Mouse (Mus musculus): ENCODE data around the gene Ninj1. TPM values are rescaled to one million over a fixed set of nuclear protein-coding genes. Genes with fewer than 3 reads are reported as not detected.
A peak's percentile ranks its signal among the peaks of the same experiment; 100 is the strongest.

Ninj1 gene
- polyA plus RNA-seq, 1 experiment from 2014 or later = 21.2 TPM

GRCm38 (mm10) chr13:49154028-49154427 lies 33.3 kb upstream of the Ninj1 start:
- Histone ChIP-seq H3K4me2 (no peak overlapping the region), H3K4me1 (no peaks in the 10 kb centered on the region), H3K9ac (no peak overlapping the region), H3K9me3 (no peaks in the 10 kb centered on the region), H3K27ac (no peak overlapping the region), H3K36me3 (replicated peaks) (no peaks in the 10 kb centered on the region), H3K27me3 (replicated peaks) (no peaks in the 10 kb centered on the region), H3K4me3 (no peak overlapping the region)
- no peak for ATAC-seq (replicated peaks)
- 84% methylated on average over 10 of the region's 10 CpGs for WGBS

GRCm38 (mm10) chr13:49154621-49155020 lies 32.7 kb upstream of the Ninj1 start:
- H3K4me2 ChIP-seq = no peak overlapping the region
- no peak overlapping the region for H3K9ac ChIP-seq
- H3K36me3 ChIP-seq (replicated peaks) = no peaks in the 10 kb centered on the region
- no peak overlapping the region for H3K4me3 ChIP-seq
- H3K27me3 ChIP-seq (replicated peaks) = no peaks in the 10 kb centered on the region
- no peak overlapping the region for H3K27ac ChIP-seq
- no peaks in the 10 kb centered on the region for H3K4me1 ChIP-seq
- ATAC-seq (replicated peaks) = no peak
- WGBS = 56% methylated on average over 7 of the region's 7 CpGs
- no peaks in the 10 kb centered on the region for H3K9me3 ChIP-seq

- Histone ChIP-seq H3K36me3 (replicated peaks) (no peaks in the 10 kb centered on the region), H3K4me2 (no peak overlapping the region), H3K27ac (no peak overlapping the region), H3K27me3 (replicated peaks) (no peaks in the 10 kb centered on the region), H3K4me1 (no peaks in the 10 kb centered on the region), H3K4me3 (no peak overlapping the region), H3K9ac (no peak overlapping the region), H3K9me3 (no peaks in the 10 kb centered on the region)
- 76% methylated on average over 4 of the region's 4 CpGs for WGBS
- no peak for ATAC-seq (replicated peaks)
Observed at GRCm38 (mm10) chr13:49156645-49157044, 30.6 kb upstream of the Ninj1 start.

GRCm38 (mm10) chr13:49158040-49158713 lies 29.1 kb upstream of the Ninj1 start:
- Histone ChIP-seq H3K4me3 (no peak overlapping the region), H3K4me1 (no peaks in the 10 kb centered on the region), H3K27ac (no peak overlapping the region), H3K9me3 (no peaks in the 10 kb centered on the region), H3K27me3 (replicated peaks) (no peaks in the 10 kb centered on the region), H3K36me3 (replicated peaks) (no peaks in the 10 kb centered on the region), H3K9ac (no peak overlapping the region), H3K4me2 (no peak overlapping the region)
- no peak for ATAC-seq (replicated peaks)
- WGBS = 82% methylated on average over 10 of the region's 10 CpGs

GRCm38 (mm10) chr13:49161236-49161635 lies 26.0 kb upstream of the Ninj1 start:
- no peaks in the 10 kb centered on the region for H3K36me3 ChIP-seq (replicated peaks)
- no peak overlapping the region for H3K4me2 ChIP-seq
- no peak overlapping the region for H3K27ac ChIP-seq
- H3K9ac ChIP-seq = no peak overlapping the region
- WGBS = 61% methylated on average over 2 of the region's 2 CpGs
- H3K9me3 ChIP-seq = no peaks in the 10 kb centered on the region
- ATAC-seq (replicated peaks) = no peak
- H3K27me3 ChIP-seq (replicated peaks) = no peaks in the 10 kb centered on the region
- no peaks in the 10 kb centered on the region for H3K4me1 ChIP-seq
- no peak overlapping the region for H3K4me3 ChIP-seq

GRCm38 (mm10) chr13:49162722-49163121 lies 24.6 kb upstream of the Ninj1 start:
- Histone ChIP-seq H3K36me3 (replicated peaks) (no peaks in the 10 kb centered on the region), H3K4me3 (no peak overlapping the region), H3K9me3 (no peaks in the 10 kb centered on the region), H3K9ac (no peak overlapping the region), H3K27me3 (replicated peaks) (no peaks in the 10 kb centered on the region), H3K27ac (no peak overlapping the region), H3K4me1 (no peaks in the 10 kb centered on the region), H3K4me2 (no peak overlapping the region)
- no peak for ATAC-seq (replicated peaks)
- whole genome bisulfite sequencing = 69% methylated on average over 4 of the region's 4 CpGs

GRCm38 (mm10) chr13:49163645-49164044 lies 23.6 kb upstream of the Ninj1 start:
- H3K27me3 ChIP-seq (replicated peaks) = no peaks in the 10 kb centered on the region
- no peaks in the 10 kb centered on the region for H3K36me3 ChIP-seq (replicated peaks)
- no peaks in the 10 kb centered on the region for H3K4me1 ChIP-seq
- H3K27ac ChIP-seq = no peak overlapping the region
- no peak overlapping the region for H3K4me3 ChIP-seq
- no peaks in the 10 kb centered on the region for H3K9me3 ChIP-seq
- WGBS = 84% methylated on average over 7 of the region's 7 CpGs
- H3K4me2 ChIP-seq = no peak overlapping the region
- ATAC-seq (replicated peaks) = no peak
- H3K9ac ChIP-seq = no peak overlapping the region

GRCm38 (mm10) chr13:49167081-49167480 lies 20.2 kb upstream of the Ninj1 start:
- H3K36me3 ChIP-seq (replicated peaks) = no peaks in the 10 kb centered on the region
- H3K27ac ChIP-seq = no peak overlapping the region
- no peak for ATAC-seq (replicated peaks)
- no peaks in the 10 kb centered on the region for H3K9me3 ChIP-seq
- no peak overlapping the region for H3K4me3 ChIP-seq
- H3K4me1 ChIP-seq = no peaks in the 10 kb centered on the region
- no peak overlapping the region for H3K9ac ChIP-seq
- no peak overlapping the region for H3K4me2 ChIP-seq
- no peaks in the 10 kb centered on the region for H3K27me3 ChIP-seq (replicated peaks)
- WGBS = 82% methylated on average over 9 of the region's 9 CpGs

- H3K4me2 ChIP-seq = no peak overlapping the region
- no peak overlapping the region for H3K4me3 ChIP-seq
- ATAC-seq (replicated peaks) = 0 out of 2 replicates have a peak, but pooled peaks have one; percentile 20
- whole genome bisulfite sequencing = 18% methylated on average over 17 of the region's 17 CpGs
- H3K27me3 ChIP-seq (replicated peaks) = no peaks in the 10 kb centered on the region
- no peaks in the 10 kb centered on the region for H3K36me3 ChIP-seq (replicated peaks)
- H3K4me1 ChIP-seq = no peaks in the 10 kb centered on the region
- no peaks in the 10 kb centered on the region for H3K9me3 ChIP-seq
- no peak overlapping the region for H3K27ac ChIP-seq
- H3K9ac ChIP-seq = no peak overlapping the region
Observed at GRCm38 (mm10) chr13:49169448-49170207, 17.7 kb upstream of the Ninj1 start.

GRCm38 (mm10) chr13:49170623-49171022 lies 16.7 kb upstream of the Ninj1 start:
- Histone ChIP-seq H3K9me3 (no peaks in the 10 kb centered on the region), H3K4me3 (no peak overlapping the region), H3K4me1 (no peaks in the 10 kb centered on the region), H3K27ac (no peak overlapping the region), H3K4me2 (no peak overlapping the region), H3K9ac (no peak overlapping the region), H3K36me3 (replicated peaks) (no peaks in the 10 kb centered on the region), H3K27me3 (replicated peaks) (no peaks in the 10 kb centered on the region)
- 94% methylated on average over 11 of the region's 11 CpGs for WGBS
- no peak for ATAC-seq (replicated peaks)

- ATAC-seq (replicated peaks) = no peak
- no peaks in the 10 kb centered on the region for H3K27me3 ChIP-seq (replicated peaks)
- H3K9ac ChIP-seq = no peak overlapping the region
- no peaks in the 10 kb centered on the region for H3K4me1 ChIP-seq
- no peaks in the 10 kb centered on the region for H3K9me3 ChIP-seq
- WGBS = 75% methylated on average over 1 of the region's 1 CpGs
- H3K4me3 ChIP-seq = no peak overlapping the region
- H3K36me3 ChIP-seq (replicated peaks) = no peaks in the 10 kb centered on the region
- H3K4me2 ChIP-seq = no peak overlapping the region
- no peak overlapping the region for H3K27ac ChIP-seq
Observed at GRCm38 (mm10) chr13:49171729-49172128, 15.6 kb upstream of the Ninj1 start.

- H3K4me1 ChIP-seq = no peaks in the 10 kb centered on the region
- 84% methylated on average over 7 of the region's 7 CpGs for WGBS
- no peak overlapping the region for H3K27ac ChIP-seq
- H3K9ac ChIP-seq = no peak overlapping the region
- 0 out of 2 replicates have a peak, but pooled peaks have one; percentile 35 for ATAC-seq (replicated peaks)
- no peaks in the 10 kb centered on the region for H3K9me3 ChIP-seq
- H3K4me3 ChIP-seq = no peak overlapping the region
- H3K27me3 ChIP-seq (replicated peaks) = no peaks in the 10 kb centered on the region
- H3K36me3 ChIP-seq (replicated peaks) = no peaks in the 10 kb centered on the region
- H3K4me2 ChIP-seq = no peak overlapping the region
Observed at GRCm38 (mm10) chr13:49172335-49172734, 14.9 kb upstream of the Ninj1 start.

All from midbrain, embryonic 15.5 days (tissue).